Mouse (Mus musculus): ENCODE measurements around the gene Tmsb15b1.

GRCm38 (mm10) chrX:136937985-136938384, 38.7 kb downstream of the Tmsb15b1 start:
- TF ChIP-seq POLR2A (IDR thresholded peaks at IDR 0.05; ENCODE audit: low read depth, low read length) (no peak), CTCF (IDR thresholded peaks at IDR 0.05; ENCODE audit: extremely low read depth, insufficient read length, insufficient replicate concordance, low read depth, low read length) (no peak)
